8 mouse cellular contexts compared by ENCODE assay signal in the genomic region with DNA sequence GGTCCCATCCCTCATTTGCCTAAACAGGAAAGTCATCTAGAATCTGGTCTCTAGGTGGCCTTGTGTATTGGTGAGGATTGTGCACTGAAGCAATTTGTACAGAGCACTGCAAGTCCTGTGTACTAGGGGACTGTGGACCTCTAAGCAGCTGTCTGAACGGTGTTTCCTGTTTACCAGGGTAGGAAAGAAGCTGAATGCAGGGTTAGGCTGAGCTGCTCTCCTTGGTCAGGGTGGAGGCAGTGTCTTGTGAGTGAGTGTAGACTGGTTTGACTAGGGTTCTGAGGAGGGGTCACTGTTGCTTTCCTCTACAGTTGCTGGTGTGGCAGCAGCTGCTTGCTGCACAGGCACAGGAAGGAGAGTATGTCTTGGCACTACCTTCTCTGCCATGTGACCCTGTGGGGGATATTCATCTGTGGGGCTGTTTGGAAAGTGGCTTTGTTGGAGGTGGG. TPM values are rescaled to one million over a fixed set of nuclear protein-coding genes. Genes with fewer than 3 reads are reported as not detected.
DNase-seq lines count a peak whose midpoint lies in the region; ATAC-seq lines count a peak whose summit lies in the region.

No protein-coding gene starts in this region.

- no peak for DNase-seq in kidney, adult 18-20 months
- peak; percentile 67 for DNase-seq in CD4-positive, CD25-positive, alpha-beta regulatory T cell, adult 2 months (ENCODE audit: low read depth, low spot score)
- DNase-seq in embryonic facial prominence, embryonic 14.5 days (ENCODE audit: low spot score) = no peak
- DNase-seq in ovary, postnatal 14 days (ENCODE audit: low spot score) = no peak
- DNase-seq in right cerebral cortex, postnatal 10 days (ENCODE audit: low spot score in 2 of 2) = no peak
- no peak for DNase-seq in urinary bladder, postnatal 4 days (ENCODE audit: low spot score in 2 of 2)

- H3K4me2 ChIP-seq in kidney, embryonic 15.5 days = no peak overlapping the region
- H3K4me2 ChIP-seq in embryonic facial prominence, embryonic 14.5 days (ENCODE audit: low read depth, low read length) = no peak overlapping the region

- H3K27ac ChIP-seq in kidney, embryonic 15.5 days = peak overlapping the region; percentile 72
- 0 out of 2 replicates have a peak overlapping the region, but pooled peaks have one; percentile 23 for H3K27ac ChIP-seq in embryonic facial prominence, embryonic 14.5 days (replicated peaks; ENCODE audit: low read depth, low read length)

- H3K4me3 ChIP-seq in kidney, embryonic 15.5 days (replicated peaks) = no peak overlapping the region
- no peak overlapping the region for H3K4me3 ChIP-seq in embryonic facial prominence, embryonic 14.5 days (ENCODE audit: low read depth, low read length)

- 61% methylated on average over 1 of the region's 1 CpGs for WGBS in kidney, embryonic 15.5 days
- 39% methylated on average over 1 of the region's 1 CpGs for WGBS in embryonic facial prominence, embryonic 14.5 days

- peaks cover 59% of the 10 kb centered on the region for H3K4me1 ChIP-seq in kidney, embryonic 15.5 days
- peaks cover 26% of the 10 kb centered on the region for H3K4me1 ChIP-seq in embryonic facial prominence, embryonic 14.5 days (ENCODE audit: control insufficient read depth, insufficient read depth, low read length)

- no peak overlapping the region for H3K9ac ChIP-seq in kidney, embryonic 15.5 days
- no peak overlapping the region for H3K9ac ChIP-seq in embryonic facial prominence, embryonic 14.5 days (ENCODE audit: low read depth, low read length)

- H3K9me3 ChIP-seq in kidney, embryonic 15.5 days (replicated peaks) = no peaks in the 10 kb centered on the region
- H3K9me3 ChIP-seq in embryonic facial prominence, embryonic 14.5 days (ENCODE audit: control insufficient read depth, low read length) = no peaks in the 10 kb centered on the region

- peaks cover 32% of the 10 kb centered on the region for H3K36me3 ChIP-seq in kidney, embryonic 15.5 days
- H3K36me3 ChIP-seq in embryonic facial prominence, embryonic 14.5 days (ENCODE audit: control insufficient read depth, insufficient read depth, low read length) = peaks cover 39% of the 10 kb centered on the region

- no peaks in the 10 kb centered on the region for H3K27me3 ChIP-seq in kidney, embryonic 15.5 days
- no peaks in the 10 kb centered on the region for H3K27me3 ChIP-seq in embryonic facial prominence, embryonic 14.5 days (replicated peaks; ENCODE audit: control insufficient read depth, insufficient read depth, low read length)

- 0 out of 2 replicates have a peak, but pooled peaks have one; percentile 16 for ATAC-seq in kidney, embryonic 15.5 days (replicated peaks; ENCODE audit: low FRiP score)
- no peak for ATAC-seq in embryonic facial prominence, embryonic 14.5 days (ENCODE audit: low read depth)
- ATAC-seq in megakaryocyte progenitor cell, adult 5-6 weeks (replicated peaks; ENCODE audit: poor library complexity) = 0 out of 2 replicates have a peak, but pooled peaks have one; percentile 15

RNA-seq across cellular contexts. Expression of a gene that starts 11.1 kb away (rescaled TPM):
- polyA plus RNA-seq in kidney, embryonic 15.5 days (2015; fragmentation: Nextera tagmentation; extraction: Ambion mirVana) = 45.8 and 52.8 TPM in 2 replicates
- 50.4 and 54.6 TPM in 2 replicates for polyA plus RNA-seq in embryonic facial prominence, embryonic 14.5 days (2014; fragmentation: Nextera tagmentation; extraction: Ambion mirVana)
- total RNA-seq in megakaryocyte progenitor cell, adult 5-6 weeks (2015) = 5.8 and 9.7 TPM in 2 replicates
- 19.5 and 24.5 TPM in 2 replicates for total RNA-seq in megakaryocyte progenitor cell, adult 5-6 weeks (2017)
